Mouse (Mus musculus) forebrain, embryonic 15.5 days (tissue): ENCODE results near the gene Jup. TPM values are rescaled to one million over a fixed set of nuclear protein-coding genes. Genes with fewer than 3 reads are reported as not detected.
A peak's percentile ranks its signal among the peaks of the same experiment; 100 is the strongest.

ENCODE experiments used
- ATAC-seq: fragments of 200-750 bp; cut with Nextera tagmentation; replicated peaks from 2 replicates; pipeline ENCODE4 v1.8.0; 2017; ENCODE audit warnings: mild to moderate bottlenecking, moderate TSS enrichment, moderate library complexity
- H3K27ac ChIP-seq: fragments of 300-500 bp; sonication (generic); replicated peaks from 2 replicates; pipeline ENCODE4 v1.5.1; 2015; ENCODE audit warnings: mild to moderate bottlenecking, inconsistent platforms
- H3K27me3 ChIP-seq: fragments of 300-500 bp; sonication (generic); 2 replicates; pipeline ENCODE4 v1.6.1; 2015; ENCODE audit warnings: inconsistent platforms
- H3K36me3 ChIP-seq: fragments of 300-500 bp; sonication (generic); 2 replicates; pipeline ENCODE4 v1.6.1; 2015; ENCODE audit warnings: mild to moderate bottlenecking, inconsistent platforms
- H3K4me1 ChIP-seq: fragments of 300-500 bp; sonication (generic); 2 replicates; pipeline ENCODE4 v1.6.1; 2015; ENCODE audit warnings: inconsistent platforms
- H3K4me2 ChIP-seq: fragments of 300-500 bp; sonication (generic); replicated peaks from 2 replicates; pipeline ENCODE4 v1.6.1; 2015; ENCODE audit warnings: mild to moderate bottlenecking, inconsistent platforms
- H3K4me3 ChIP-seq: fragments of 300-500 bp; sonication (generic); 2 replicates; pipeline ENCODE4 v1.5.1; 2015; ENCODE audit warnings: mild to moderate bottlenecking, inconsistent platforms
- H3K9ac ChIP-seq: fragments of 300-500 bp; sonication (generic); replicated peaks from 2 replicates; pipeline ENCODE4 v1.6.1; 2015; ENCODE audit warnings: mild to moderate bottlenecking, inconsistent platforms
- H3K9me3 ChIP-seq: fragments of 300-500 bp; sonication (generic); 2 replicates; pipeline ENCODE4 v1.6.1; 2016; ENCODE audit warnings: inconsistent platforms
- WGBS: fragments of 180-500 bp; shearing (Covaris S2); methylation state at CpG from one replicate; pipeline ENCODE4 v1.1.7; 2015; ENCODE audit warnings: mixed read lengths; 5-methylcytosine and 5-hydroxymethylcytosine counted together
- polyA plus RNA-seq: library from polyadenylated mRNA; unstranded; fragments of >200 nt; fragmentation: Nextera tagmentation; extraction: Ambion mirVana; gene quantifications from 2 replicates; pipeline ENCODE4 v1.2.1, GENCODE M21; 2015

The Jup gene
- polyA plus RNA-seq, 1 experiment from 2014 or later: 51.4 TPM

DNA sequence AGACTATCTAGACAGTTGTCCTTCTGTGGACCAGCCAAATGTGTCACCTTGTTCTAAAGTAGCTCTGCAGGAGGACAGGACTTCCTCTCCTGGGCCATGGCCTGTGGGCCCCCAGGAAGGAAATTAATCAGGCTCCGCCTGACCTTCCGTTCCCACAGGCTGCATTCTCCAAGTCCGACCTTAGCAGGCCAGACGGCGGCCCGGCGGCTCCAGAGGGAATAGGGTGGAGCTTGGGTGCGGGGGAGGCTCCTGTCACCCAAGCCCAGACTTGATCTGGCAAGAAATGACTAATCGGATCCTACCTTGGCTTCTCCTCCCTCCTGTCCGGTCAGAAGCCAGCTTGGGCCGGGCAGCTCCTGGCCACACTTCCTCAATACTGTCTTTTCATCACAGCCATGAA lies 2.4 kb downstream of the Jup start:
- no peaks in the 10 kb centered on the region for H3K36me3 ChIP-seq
- peak overlapping the region; percentile 71 for H3K4me3 ChIP-seq
- H3K27ac ChIP-seq: no peak overlapping the region
- H3K9ac ChIP-seq: no peak overlapping the region
- peaks cover 30% of the 10 kb centered on the region for H3K4me1 ChIP-seq
- 38% methylated on average over 11 of the region's 11 CpGs for WGBS
- no peaks in the 10 kb centered on the region for H3K9me3 ChIP-seq
- H3K27me3 ChIP-seq: peaks cover 16% of the 10 kb centered on the region; the same call in 1 of the 2 replicates
- peak overlapping the region; percentile 66; the same call in 1 of the 2 replicates for H3K4me2 ChIP-seq
- no peak for ATAC-seq

DNA sequence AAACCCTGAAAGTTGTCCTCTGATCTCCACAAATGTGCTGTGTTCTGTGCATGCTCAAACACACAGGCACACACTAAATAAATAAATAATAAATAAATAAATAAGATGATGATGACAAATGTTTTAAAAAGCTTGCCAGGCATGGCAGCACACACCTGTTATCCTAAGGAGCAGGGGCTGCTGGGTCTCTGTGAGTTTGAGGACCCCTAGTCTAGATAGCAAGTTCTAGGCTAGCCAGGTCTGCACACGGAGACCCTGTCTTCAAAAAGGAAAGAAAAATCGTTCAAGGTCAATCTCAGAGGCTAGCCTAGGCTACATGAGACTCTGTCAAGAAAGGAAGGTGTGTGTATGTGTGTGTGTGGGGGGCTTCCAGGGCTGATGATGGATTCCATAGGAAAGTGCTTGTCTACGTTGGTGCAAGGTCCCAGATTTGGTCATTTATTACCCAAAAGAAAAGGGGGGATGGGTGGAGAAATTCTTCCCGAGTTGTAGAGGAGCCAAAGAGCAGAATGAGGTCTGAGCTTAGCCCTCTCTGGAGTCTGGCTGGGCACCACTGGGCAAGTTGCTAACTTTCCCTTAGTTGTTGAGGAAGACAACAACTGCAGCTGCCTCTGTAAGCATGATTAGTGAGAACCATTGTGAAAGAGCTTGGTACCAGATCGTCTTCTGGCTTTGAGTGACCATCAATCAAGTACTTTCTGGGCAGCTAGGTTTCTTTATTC lies 3.0 kb downstream of the Jup start:
- Histone ChIP-seq H3K36me3 (no peaks in the 10 kb centered on the region), H3K27me3 (peaks cover 16% of the 10 kb centered on the region; the same call in 1 of the 2 replicates), H3K4me1 (peaks cover 30% of the 10 kb centered on the region), H3K4me3 (no peak overlapping the region), H3K4me2 (no peak overlapping the region; the same call in 1 of the 2 replicates), H3K27ac (no peak overlapping the region), H3K9me3 (no peaks in the 10 kb centered on the region), H3K9ac (no peak overlapping the region)
- no peak for ATAC-seq
- WGBS: 72% methylated on average over 5 of the region's 5 CpGs

DNA sequence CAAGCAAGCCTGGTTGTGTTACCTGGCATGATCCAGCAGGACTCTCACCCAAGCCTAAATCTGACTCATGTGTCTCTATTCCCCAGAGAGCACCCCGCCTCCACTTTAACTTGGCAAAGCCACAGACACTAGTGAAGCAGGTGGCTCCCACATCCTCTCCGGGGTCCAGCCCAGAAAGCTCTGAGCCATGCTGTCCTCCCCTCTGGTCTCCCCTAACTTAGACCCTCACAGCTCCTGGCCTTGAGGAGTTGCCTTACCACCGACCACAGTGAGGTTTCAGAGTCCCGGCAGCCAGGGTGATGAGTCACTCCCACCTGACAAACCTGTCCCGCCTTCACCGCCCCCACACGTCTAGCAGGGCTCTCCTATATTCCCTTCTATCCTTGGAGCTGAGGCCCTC lies 3.8 kb downstream of the Jup start:
- no peak for ATAC-seq

DNA sequence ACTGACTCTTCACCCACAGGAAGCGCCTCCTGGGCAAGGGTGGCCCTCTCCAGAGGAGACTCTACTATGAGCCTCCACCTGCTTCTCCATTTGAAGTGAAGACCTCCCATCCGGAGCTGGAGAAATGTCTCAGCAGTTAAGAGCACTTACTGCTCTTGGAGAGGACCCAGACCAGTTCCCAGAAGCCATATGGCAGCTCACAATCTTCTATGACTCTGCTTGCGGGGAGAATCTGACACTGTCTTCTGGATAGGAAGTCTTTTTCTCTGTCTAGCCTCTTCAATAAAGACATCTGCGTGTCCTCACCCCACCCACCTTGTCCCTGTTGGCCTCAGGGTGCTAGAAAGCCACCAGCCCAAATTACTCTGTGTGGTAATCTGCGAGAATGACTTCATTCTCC lies 4.6 kb downstream of the Jup start:
- H3K27me3 ChIP-seq: peaks cover 16% of the 10 kb centered on the region; the same call in 1 of the 2 replicates
- ATAC-seq: no peak
- no peak overlapping the region for H3K27ac ChIP-seq
- no peaks in the 10 kb centered on the region for H3K9me3 ChIP-seq
- no peaks in the 10 kb centered on the region for H3K36me3 ChIP-seq
- no peak overlapping the region for H3K4me2 ChIP-seq
- no peak overlapping the region for H3K4me3 ChIP-seq
- peaks cover 33% of the 10 kb centered on the region for H3K4me1 ChIP-seq
- WGBS: 83% methylated on average over 5 of the region's 5 CpGs
- no peak overlapping the region for H3K9ac ChIP-seq

More for the DNA sequence above, 3.8 kb downstream of the Jup start:
- Histone ChIP-seq H3K9me3 (no peaks in the 10 kb centered on the region), H3K4me3 (no peak overlapping the region), H3K9ac (no peak overlapping the region), H3K36me3 (no peaks in the 10 kb centered on the region), H3K4me1 (peaks cover 31% of the 10 kb centered on the region), H3K4me2 (no peak overlapping the region), H3K27me3 (peaks cover 16% of the 10 kb centered on the region; the same call in 1 of the 2 replicates), H3K27ac (no peak overlapping the region)
- WGBS: 81% methylated on average over 7 of the region's 7 CpGs

DNA sequence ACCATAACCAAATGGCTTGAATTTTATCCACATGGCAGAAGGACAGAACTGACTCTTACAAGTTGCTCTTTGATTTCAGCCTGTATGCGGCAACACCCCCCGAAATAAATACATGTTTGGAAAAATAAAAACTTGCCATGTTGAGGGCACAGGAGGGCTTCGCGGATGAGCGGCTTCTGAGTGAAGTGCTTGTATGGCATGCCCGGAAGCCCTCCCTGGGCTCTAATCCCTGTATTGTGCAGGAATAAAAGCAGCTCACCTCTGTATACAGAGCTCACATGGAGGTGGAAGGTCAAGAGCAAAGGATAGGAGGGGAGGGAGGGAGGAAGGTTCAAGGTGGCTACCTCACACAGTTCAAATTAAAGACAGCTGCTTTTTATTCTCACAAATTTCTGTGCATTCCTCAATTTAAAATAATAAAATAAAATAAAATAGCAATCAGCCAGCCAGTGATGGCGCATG lies 5.6 kb downstream of the Jup start:
- Histone ChIP-seq H3K4me2 (no peak overlapping the region), H3K9me3 (no peaks in the 10 kb centered on the region), H3K9ac (no peak overlapping the region), H3K27me3 (peaks cover 15% of the 10 kb centered on the region; the same call in 1 of the 2 replicates), H3K27ac (no peak overlapping the region), H3K4me3 (no peak overlapping the region), H3K36me3 (no peaks in the 10 kb centered on the region), H3K4me1 (peaks cover 28% of the 10 kb centered on the region)
- 53% methylated on average over 7 of the region's 7 CpGs for WGBS
- ATAC-seq: no peak

DNA sequence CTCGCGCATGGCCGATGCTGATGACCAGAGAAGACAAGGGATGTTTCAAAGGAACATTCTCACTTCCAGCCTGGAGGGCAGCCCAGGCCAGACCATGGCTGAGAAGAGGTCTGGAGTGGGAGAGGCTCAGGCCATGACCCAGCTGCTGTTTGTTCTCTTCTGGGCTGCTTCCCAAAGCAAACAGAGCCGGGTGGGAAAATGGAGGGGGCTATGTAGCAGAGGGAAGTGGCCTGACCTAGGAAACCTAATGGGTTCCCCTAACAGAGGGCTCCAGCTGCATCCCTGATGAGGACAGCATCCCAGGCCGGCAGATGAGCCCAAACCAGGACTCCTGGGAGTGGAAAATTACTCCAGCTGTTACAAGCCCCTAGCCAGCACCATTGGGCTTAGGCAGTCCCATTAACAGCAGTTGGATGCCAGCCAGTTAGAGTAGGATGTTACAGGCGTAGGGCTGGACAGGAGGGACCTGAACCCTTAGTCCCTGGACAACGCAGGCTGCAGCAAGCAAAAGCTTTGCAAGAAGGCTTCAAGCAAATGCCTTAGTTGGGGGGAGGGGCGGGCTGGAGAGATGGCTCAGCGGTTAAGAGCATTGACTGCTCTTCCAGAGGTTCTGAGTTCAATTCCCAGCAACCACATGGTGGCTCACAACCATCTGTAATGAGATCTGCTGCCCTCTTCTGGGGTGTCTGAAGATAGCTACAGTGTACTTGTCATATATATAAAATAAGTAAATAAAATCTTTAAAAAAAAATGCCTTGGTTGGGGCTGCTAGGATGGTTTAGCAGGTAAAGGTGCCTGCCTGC lies 6.3 kb downstream of the Jup start:
- Histone ChIP-seq H3K36me3 (no peaks in the 10 kb centered on the region), H3K4me2 (no peak overlapping the region), H3K4me1 (peaks cover 22% of the 10 kb centered on the region), H3K27ac (no peak overlapping the region), H3K27me3 (peaks cover 9% of the 10 kb centered on the region; the same call in 1 of the 2 replicates), H3K9ac (no peak overlapping the region), H3K9me3 (no peaks in the 10 kb centered on the region), H3K4me3 (no peak overlapping the region)
- no peak; the same call in 1 of the 2 replicates for ATAC-seq
- 71% methylated on average over 9 of the region's 9 CpGs for WGBS

DNA sequence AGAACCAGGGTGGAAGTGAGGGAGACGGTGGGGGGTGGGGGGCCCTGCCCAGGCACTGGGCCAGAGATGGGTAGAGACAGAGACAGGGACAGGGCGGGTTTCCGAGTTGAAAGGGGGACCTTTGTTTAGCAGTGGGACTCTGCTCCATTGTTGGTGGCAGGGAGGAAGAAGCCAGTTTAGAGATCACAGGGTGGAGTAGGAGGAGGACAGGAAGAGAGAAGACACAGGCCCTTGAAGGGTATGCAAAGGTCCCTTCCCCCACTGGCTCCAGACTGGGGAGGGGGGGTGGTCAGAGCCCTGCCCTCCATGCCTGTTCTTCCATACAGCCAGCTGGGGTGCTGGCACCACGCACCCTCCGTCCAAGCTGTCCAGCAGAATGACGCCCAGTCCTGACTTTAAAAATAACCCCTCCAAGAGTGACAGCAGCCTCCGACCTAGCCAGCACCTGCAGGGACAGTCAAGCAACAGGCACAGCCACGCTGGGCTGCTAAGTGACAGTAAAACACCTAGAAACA lies 7.6 kb downstream of the Jup start:
- H3K4me2 ChIP-seq: no peak overlapping the region
- H3K27ac ChIP-seq: no peak overlapping the region
- no peaks in the 10 kb centered on the region for H3K9me3 ChIP-seq
- 0 out of 2 replicates have a peak, but pooled peaks cover 8% of the 10 kb centered on the region for H3K36me3 ChIP-seq
- WGBS: 51% methylated on average over 8 of the region's 8 CpGs
- no peak for ATAC-seq
- H3K27me3 ChIP-seq: peaks cover 3% of the 10 kb centered on the region; the same call in 1 of the 2 replicates
- H3K9ac ChIP-seq: no peak overlapping the region
- no peak overlapping the region for H3K4me3 ChIP-seq
- peaks cover 9% of the 10 kb centered on the region for H3K4me1 ChIP-seq

DNA sequence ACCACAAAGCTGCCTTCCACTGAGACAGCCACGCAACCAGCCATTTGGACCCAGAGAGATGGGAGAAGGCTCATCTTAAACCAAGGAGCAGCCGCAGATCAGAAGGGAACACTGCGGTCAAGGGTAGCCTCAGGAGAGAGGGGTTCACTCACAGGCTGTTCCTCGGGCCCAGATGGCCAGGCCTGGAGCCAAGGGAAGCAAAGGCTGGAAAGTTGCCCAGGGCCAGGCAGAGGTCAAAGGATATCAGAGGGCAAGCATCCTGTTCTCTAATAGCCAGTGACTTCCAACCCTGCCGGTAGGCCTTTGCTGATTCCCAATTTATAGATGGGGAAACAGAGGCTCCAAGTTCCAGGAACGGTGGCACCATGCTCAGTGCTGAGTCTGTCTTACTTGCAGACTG lies 9.0 kb downstream of the Jup start:
- H3K4me3 ChIP-seq: no peak overlapping the region
- 82% methylated on average over 6 of the region's 6 CpGs for WGBS
- H3K4me2 ChIP-seq: no peak overlapping the region
- peaks cover 5% of the 10 kb centered on the region for H3K4me1 ChIP-seq
- no peaks in the 10 kb centered on the region for H3K27me3 ChIP-seq
- H3K36me3 ChIP-seq: peaks cover 19% of the 10 kb centered on the region; the same call in 1 of the 2 replicates
- no peaks in the 10 kb centered on the region for H3K9me3 ChIP-seq
- no peak overlapping the region for H3K27ac ChIP-seq
- ATAC-seq: no peak
- H3K9ac ChIP-seq: no peak overlapping the region

DNA sequence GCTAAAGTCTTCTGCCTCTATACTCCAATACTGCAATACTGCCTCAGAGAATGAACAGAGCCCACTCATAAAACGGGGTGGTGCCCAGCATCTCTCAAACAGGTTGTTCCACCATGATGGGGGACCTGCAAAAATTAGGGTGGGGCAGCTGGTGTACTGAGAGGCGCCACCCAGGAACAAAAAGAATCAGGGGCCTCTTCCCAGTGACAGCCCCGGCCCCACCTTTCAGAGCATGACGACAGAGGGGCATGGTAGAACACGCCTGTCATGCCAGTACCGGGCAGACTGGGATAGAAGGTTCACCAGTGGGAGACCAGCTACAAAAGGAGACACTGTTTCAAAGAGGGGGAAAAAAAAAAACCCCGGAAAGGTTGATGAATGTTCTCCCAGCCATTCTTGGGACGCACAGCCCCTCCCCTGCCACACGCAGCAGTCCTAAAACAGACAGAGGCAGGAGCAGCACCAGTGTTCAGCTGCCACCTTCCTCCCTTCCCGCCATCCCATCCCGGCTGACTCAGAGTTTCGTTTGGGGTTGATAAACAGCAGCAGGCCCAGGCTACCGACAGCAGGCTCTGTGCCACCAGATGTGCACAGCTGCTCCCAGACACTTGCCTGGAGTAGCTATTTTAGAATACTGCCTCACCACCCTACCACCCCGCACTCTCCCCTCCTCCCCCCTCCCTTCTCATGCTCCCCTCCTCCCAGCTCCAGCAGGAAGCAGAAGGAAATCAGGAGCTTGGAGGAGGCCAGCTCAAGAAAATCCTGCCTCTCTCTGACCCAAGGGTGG lies 9.8 kb downstream of the Jup start:
- H3K36me3 ChIP-seq: peaks cover 25% of the 10 kb centered on the region; the same call in 1 of the 2 replicates
- H3K4me3 ChIP-seq: no peak overlapping the region
- ATAC-seq: no peak
- no peaks in the 10 kb centered on the region for H3K9me3 ChIP-seq
- no peak overlapping the region for H3K27ac ChIP-seq
- H3K9ac ChIP-seq: no peak overlapping the region
- peaks cover 5% of the 10 kb centered on the region for H3K4me1 ChIP-seq
- 64% methylated on average over 14 of the region's 14 CpGs for WGBS
- no peak overlapping the region for H3K4me2 ChIP-seq
- H3K27me3 ChIP-seq: no peaks in the 10 kb centered on the region

DNA sequence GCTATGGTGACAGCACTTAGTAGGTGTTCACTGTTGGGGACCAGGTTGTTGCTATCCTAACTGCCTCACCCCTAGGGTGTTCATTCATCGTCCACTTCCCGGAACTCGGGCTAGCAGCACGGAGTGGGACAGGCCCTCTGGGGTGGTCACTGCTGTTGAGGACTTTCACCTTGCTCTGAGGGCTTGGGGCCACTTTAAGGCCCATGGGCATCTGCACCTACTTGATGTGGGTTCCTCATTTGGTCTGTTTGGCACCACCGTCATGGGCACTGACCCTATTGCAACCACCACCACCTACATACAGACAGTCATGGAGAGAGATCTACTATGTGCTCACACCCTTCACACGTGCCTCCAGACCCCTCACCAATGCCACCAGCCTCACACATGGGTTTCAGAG lies 10.5 kb downstream of the Jup start:
- Histone ChIP-seq H3K27me3 (no peaks in the 10 kb centered on the region), H3K4me3 (no peak overlapping the region), H3K27ac (no peak overlapping the region), H3K9me3 (no peaks in the 10 kb centered on the region), H3K4me1 (peaks cover 5% of the 10 kb centered on the region), H3K4me2 (no peak overlapping the region), H3K36me3 (peaks cover 29% of the 10 kb centered on the region), H3K9ac (no peak overlapping the region)
- no peak for ATAC-seq
- WGBS: 88% methylated on average over 6 of the region's 6 CpGs

DNA sequence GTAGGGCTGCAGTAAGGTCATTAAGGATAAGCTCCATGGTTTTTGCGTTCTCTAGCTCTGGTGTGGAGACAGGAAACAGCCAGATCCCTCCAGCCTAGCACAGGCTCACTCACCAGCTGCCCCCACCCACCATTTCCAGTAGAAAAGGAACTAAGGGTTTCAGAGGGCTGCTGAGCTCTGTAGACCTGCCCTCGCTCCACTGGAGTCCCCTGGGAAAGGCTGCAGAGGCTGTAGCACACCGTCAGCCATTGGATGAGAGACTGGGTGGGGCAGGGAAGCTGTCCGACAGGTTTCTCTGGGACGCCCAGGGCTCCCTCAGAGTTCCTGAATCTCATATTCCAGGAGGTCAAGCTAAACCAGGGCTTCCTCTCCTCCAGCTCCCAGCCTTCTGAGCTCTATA lies 11.0 kb downstream of the Jup start:
- peaks cover 33% of the 10 kb centered on the region for H3K36me3 ChIP-seq
- ATAC-seq: no peak
- H3K27me3 ChIP-seq: no peaks in the 10 kb centered on the region
- H3K9me3 ChIP-seq: no peaks in the 10 kb centered on the region
- WGBS: 51% methylated on average over 5 of the region's 5 CpGs
- H3K4me3 ChIP-seq: no peak overlapping the region
- H3K4me2 ChIP-seq: no peak overlapping the region
- H3K27ac ChIP-seq: no peak overlapping the region
- H3K9ac ChIP-seq: no peak overlapping the region
- H3K4me1 ChIP-seq: peaks cover 5% of the 10 kb centered on the region
